Mouse (Mus musculus) monocyte, adult 59 days (primary cell): ENCODE data around the gene Ptpra. TPM values are rescaled to one million over a fixed set of nuclear protein-coding genes. Genes with fewer than 3 reads are reported as not detected.

Experiments used
- total RNA-seq, 2 experiments: library from RNA; stranded (reverse); gene quantifications; one replicate each; pipeline ENCODE4 v1.2.4; 2023

Ptpra gene
- 100 to 1,000 TPM; 114 to 127 TPM for total RNA-seq

DNA sequence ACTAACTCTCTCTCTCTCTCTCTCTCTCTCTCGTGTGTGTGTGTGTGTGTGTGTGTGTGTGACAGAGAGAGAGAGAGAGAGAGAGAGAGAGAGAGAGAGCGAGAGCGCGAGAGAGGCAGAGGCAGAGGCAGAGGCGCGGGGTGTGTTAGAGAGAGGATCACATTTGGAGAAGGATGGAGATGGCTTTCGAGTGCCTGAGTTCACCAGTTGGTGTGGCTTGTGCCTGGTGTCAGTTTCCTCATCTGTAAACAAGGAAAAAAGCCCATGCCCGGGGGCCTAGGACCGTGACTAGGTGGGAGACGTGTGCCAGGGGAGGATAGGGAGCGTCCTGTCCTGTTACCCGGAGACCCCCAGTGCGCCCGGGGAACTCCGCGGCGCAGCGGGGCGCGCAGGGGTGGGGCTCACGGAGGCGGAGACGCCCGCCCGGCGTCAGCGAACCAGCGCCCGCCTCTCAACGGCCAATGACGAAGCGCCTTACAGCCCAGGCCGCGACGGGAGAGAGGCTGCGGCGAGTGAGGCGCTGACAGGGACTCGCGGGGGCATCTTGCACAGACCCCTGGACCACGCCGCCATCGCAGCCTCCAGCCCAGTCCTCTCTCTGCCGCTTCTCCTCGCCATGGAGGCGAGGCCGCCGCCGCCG, at the start of gene Ptpra:
Gene Ptpra (plus strand): TSS at position 485 of the 640 bp plus-strand sequence.

DNA sequence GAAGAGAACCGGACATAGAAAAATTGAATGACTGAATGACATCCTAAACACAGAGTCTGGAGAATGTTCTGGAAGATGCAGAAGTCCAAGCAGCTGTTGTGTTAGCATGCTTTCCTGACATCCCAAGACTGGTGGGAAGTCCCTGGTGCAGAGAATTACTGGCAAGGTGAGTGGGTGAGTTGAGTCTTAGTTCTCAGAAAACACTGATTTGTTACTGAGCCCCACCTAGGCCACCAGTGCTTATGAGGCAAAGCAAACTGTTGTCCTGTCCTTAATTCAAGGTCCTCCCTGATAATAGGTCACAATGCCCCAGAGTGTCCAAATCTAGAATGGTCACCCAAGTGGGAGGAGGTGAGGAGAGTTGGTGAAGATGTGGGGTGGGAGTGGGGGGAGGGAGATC, 45.1 kb upstream of the Ptpra start, which contains the start of the genes Gm28372 and 1700020A23Rik:
Gene Gm28372 (plus strand): TSS at position 301 of the 400 bp plus-strand sequence.
Gene 1700020A23Rik (plus strand): TSS at position 321 of the 400 bp plus-strand sequence.

DNA sequence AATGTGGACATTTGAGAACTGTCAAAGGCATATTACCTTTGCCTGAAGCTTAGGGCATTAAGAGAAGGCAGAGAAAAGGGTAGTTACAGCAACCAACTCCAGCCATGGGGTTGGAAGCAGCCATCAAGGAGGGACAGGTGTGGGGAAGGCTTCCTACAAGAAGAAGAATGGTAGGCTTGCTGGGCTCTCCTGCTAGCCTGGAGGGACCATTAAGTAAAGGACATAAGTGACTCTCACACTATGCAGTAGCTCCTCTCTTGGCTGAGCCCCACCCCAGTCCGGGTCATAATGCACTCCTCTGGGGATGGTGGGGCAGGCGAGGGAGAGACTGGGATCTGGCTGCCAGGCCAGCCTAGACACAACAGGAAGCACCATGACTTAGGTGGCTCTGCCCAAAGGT, 43.9 kb upstream of the Ptpra start, which contains the start of gene Tmem239:
Gene Tmem239 (plus strand): TSS at position 301 of the 400 bp plus-strand sequence.

GRCm38 (mm10) chr2:130424126-130424853, 25.8 kb upstream of the Ptpra start, which contains the start of the genes Vps16 and Pced1a:
Vps16 (plus strand) TSS chr2:130424339.
Pced1a (minus strand) TSS chr2:130424701.

GRCm38 (mm10) chr2:130563212-130564055, 113.4 kb downstream of the Ptpra start, which contains the start of gene Mrps26:
Mrps26 (plus strand) TSS chr2:130563742.

DNA sequence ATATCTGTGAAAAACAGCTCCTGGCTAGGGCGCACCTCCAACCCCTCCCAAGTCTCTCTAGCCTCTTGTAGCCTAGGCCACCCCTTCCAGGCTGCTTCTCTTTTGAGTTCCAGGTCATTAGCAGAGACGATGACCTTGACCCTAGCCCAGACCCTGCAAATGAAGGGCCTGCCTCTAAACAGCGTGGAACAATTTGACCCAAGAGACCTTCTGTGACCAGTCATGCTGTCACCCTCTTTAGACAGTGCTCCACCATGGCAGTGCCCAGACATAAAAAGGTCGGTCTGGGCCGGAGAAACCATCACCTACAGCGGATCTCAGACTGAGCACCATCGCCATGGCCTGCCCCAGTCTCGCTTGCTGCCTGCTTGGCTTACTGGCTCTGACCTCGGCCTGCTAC, 125.8 kb downstream of the Ptpra start, which contains the start of gene Oxt:
Gene Oxt (plus strand): TSS at position 301 of the 400 bp plus-strand sequence.

GRCm38 (mm10) chr2:130582552-130582951, 132.5 kb downstream of the Ptpra start, which contains the start of gene Avp:
Avp (minus strand) TSS chr2:130582554.

Other genes starting within 250 kb of the Ptpra start
- gene Nop56, start 175.8 kb upstream of the Ptpra start, total RNA-seq = 100 to 1,000 TPM in 1 of 2 experiments, 10 to 100 TPM in 1; 91.3 to 108 TPM
- gene Idh3b, start 165.7 kb upstream of the Ptpra start, total RNA-seq = 100 to 1,000 TPM in 1 of 2 experiments, 10 to 100 TPM in 1; 88.3 to 111 TPM
- not detected for gene Ebf4, start 155.1 kb upstream of the Ptpra start, total RNA-seq
- gene Cpxm1, start 52.7 kb upstream of the Ptpra start, total RNA-seq = under 1 TPM; 0.52 to 0.81 TPM
- gene Gm28372, start 45.0 kb upstream of the Ptpra start, total RNA-seq = not detected
- gene 1700020A23Rik, start 45.0 kb upstream of the Ptpra start, total RNA-seq = not detected
- gene Tmem239, start 43.8 kb upstream of the Ptpra start, total RNA-seq = not detected
- 100 to 1,000 TPM in 1 of 2 experiments, 10 to 100 TPM in 1; 92.6 to 114 TPM for gene Vps16, start 25.9 kb upstream of the Ptpra start, total RNA-seq
- gene Pced1a, start 25.6 kb upstream of the Ptpra start, total RNA-seq = 10 to 100 TPM; 32.7 to 35.1 TPM
- gene Mrps26, start 113.5 kb downstream of the Ptpra start, total RNA-seq = 10 to 100 TPM; 26.0 to 32.2 TPM
- not detected for gene Oxt, start 125.9 kb downstream of the Ptpra start, total RNA-seq
- not detected for gene Avp, start 132.3 kb downstream of the Ptpra start, total RNA-seq
- 1 to 10 TPM; 4.6 to 5.7 TPM for gene Fastkd5, start 179.7 kb downstream of the Ptpra start, total RNA-seq
- 1 to 10 TPM; 4.0 to 4.6 TPM for gene Ubox5, start 179.8 kb downstream of the Ptpra start, total RNA-seq
- gene Lzts3, start 192.5 kb downstream of the Ptpra start, total RNA-seq = 1 to 10 TPM; 1.8 to 2.1 TPM
- gene Ddrgk1, start 214.4 kb downstream of the Ptpra start, total RNA-seq = 100 to 1,000 TPM in 1 of 2 experiments, 10 to 100 TPM in 1; 88.5 to 112 TPM
- gene Itpa, start 217.3 kb downstream of the Ptpra start, total RNA-seq = 10 to 100 TPM; 12.2 to 12.8 TPM
- under 1 TPM; 0.36 to 0.63 TPM for gene Slc4a11, start 247.2 kb downstream of the Ptpra start, total RNA-seq